Mouse (Mus musculus) brain, adult 2 months (tissue): ENCODE results near the gene Denr.
A peak's percentile ranks its signal among the peaks of the same experiment; 100 is the strongest.

Source experiments
- DNase-seq: peaks from one replicate; pipeline ENCODE4 v3.0.0; 2011; ENCODE audit warnings: low read depth, low spot score

The Denr gene

DNA sequence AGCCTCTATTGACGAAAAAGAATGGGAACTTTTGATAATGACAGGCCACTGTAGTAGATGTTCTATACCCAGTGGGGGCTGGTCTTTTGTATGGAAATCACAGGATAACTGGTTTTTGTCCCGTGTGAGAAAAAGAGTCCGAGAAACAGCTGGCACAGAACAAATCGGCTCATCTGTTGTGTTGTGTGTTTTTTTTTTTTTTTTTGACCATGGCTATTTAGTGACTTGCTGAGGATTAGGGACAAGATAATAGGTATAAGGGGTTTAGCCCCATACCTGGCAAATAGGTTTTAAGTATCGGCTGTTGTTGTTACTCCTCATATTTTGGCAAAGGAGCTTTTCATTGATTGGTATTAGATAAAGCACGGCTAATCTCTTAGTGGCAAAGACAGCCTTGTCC is 65.5 kb downstream of the Denr start:
- no peak for DNase-seq

GRCm38 (mm10) chr5:123973299-123974178 is 66.6 kb downstream of the Denr start, which contains the start of gene Hip1r:
TSS of gene Hip1r (plus strand) at chr5:123973628.
- DNase-seq = peak; percentile 84

GRCm38 (mm10) chr5:123974179-123974485 is 67.2 kb downstream of the Denr start:
- DNase-seq = no peak

- DNase-seq = no peak
Measured at GRCm38 (mm10) chr5:123974616-123975111, 67.7 kb downstream of the Denr start.

DNA sequence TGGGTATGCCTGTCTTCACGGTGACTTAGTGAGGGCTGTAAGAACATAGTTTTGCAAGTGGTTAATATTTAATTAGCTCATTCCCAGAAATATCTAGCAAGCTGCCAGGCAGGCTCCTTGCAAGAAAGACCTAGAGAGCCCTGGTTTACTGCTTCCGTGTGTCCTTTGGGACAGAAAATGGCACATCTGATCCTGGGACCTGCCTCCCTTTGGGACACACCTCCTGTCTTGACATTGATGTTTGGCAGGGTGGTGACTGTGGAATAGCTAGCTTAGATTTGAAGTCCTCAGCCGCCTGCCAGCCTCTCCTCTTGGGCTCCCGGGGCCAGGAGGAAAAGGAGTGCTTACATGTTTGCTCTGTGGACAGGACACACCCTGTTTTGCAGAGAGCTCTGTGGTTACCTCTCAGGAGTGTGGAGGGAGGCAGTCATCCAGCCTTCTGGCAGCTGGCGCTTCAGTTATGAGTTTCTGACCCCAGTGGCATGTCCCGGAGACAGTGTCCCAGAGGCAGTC is 68.7 kb downstream of the Denr start:
- no peak for DNase-seq

- no peak for DNase-seq
Measured at GRCm38 (mm10) chr5:123977231-123977630, 70.3 kb downstream of the Denr start.

DNA sequence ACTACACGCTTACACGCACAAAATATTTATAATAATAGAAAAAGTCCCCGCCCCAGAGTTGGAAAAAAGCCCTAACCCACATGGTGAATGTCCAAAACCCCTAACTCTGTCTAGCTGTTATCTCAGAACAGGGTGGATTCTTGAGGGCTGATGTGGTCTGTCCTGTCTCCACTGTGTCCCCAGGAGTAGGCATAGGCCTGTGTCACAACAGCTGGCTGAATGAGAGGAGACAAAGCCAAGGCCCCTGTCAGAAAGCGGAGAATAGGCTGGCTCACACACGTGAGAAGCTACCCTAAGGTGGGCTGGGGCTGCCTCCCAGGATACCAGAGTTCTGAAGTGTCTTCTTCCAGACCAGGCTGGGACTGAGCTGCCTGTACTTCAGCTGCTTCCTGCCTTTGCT is 71.2 kb downstream of the Denr start:
- no peak for DNase-seq
